Mouse (Mus musculus) heart, adult 2 months (tissue): ENCODE results near the gene Zswim2.

Source experiments
- CTCF ChIP-seq: fragments of 200-600 bp; IDR thresholded peaks from 2 replicates; pipeline ENCODE4 v1.8.1; 2022; ENCODE audit warnings: antibody characterized with exemption, mild to moderate bottlenecking, moderate library complexity
- EP300 ChIP-seq: fragments of 200-500 bp; IDR thresholded peaks from 2 replicates; pipeline ENCODE4 v1.6.1; 2011; ENCODE audit warnings: low read depth, low read length, control low read depth; ENCODE audit not compliant: insufficient read depth
- POLR2A ChIP-seq: fragments of 200-500 bp; IDR thresholded peaks from 2 replicates; pipeline ENCODE4 v1.6.1; 2011; ENCODE audit warnings: mild to moderate bottlenecking, low read depth, low read length, control low read depth; ENCODE audit not compliant: insufficient read depth

GRCm38 (mm10) chr2:83883850-83884420 lies 57.1 kb downstream of the Zswim2 start:
- no peak for TF ChIP-seq CTCF
- no peak for TF ChIP-seq EP300
- TF ChIP-seq POLR2A, result no peak
